Mouse (Mus musculus): ENCODE results near the gene Keap1. TPM values are rescaled to one million over a fixed set of nuclear protein-coding genes. Genes with fewer than 3 reads are reported as not detected.
"Not testable (repeated sequence)": the region's sequence is repeated elsewhere in the genome, so short reads cannot be mapped to it uniquely, and the experiment has no call there.

Keap1 gene
- 28.8 TPM in 2 replicates for total RNA-seq (2014; fragmentation: Nextera tagmentation)
- total RNA-seq (2017): 31.9 and 33.5 TPM in 2 replicates

DNA sequence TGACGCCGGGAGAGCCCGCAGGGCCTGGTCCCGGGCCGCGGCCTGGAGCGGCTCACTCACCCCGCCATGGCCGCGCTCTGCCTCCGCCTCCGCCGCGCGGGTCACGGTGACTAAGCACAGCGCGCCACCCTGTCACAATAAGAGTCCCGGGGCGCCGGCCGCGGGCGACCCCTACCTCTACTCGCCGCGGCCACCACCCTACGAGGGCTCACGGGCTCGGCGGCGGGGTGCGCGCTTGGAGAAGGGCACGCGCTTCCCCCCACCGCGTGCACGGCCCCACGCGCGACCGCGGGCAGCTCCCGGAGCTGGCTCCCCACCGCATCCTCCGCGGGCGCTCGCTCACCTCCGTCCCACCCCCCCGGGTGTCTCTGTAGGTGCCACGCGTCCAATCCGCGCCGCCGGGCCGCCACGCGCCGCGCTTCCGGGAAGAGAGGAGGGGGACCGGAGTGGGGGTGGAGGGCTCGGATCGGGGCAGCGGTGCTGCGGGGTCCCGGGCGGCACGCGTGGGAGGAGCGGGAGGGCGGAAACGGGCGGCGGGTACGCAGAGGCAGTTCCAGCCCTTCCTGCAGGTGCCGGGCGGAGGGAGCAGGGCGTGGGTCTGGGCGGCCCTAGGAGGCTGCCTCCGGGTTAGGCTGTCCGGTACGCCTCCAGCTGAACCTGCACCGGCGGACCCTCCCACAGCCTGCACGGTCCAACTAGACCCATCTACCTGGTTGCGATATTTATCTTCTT lies at the start of gene Keap1:
Gene Keap1 (minus strand): TSS at position 629 of the 732 bp plus-strand sequence.
- peak; percentile 59 for ATAC-seq (replicated peaks; ENCODE audit: poor library complexity, severe bottlenecking)

DNA sequence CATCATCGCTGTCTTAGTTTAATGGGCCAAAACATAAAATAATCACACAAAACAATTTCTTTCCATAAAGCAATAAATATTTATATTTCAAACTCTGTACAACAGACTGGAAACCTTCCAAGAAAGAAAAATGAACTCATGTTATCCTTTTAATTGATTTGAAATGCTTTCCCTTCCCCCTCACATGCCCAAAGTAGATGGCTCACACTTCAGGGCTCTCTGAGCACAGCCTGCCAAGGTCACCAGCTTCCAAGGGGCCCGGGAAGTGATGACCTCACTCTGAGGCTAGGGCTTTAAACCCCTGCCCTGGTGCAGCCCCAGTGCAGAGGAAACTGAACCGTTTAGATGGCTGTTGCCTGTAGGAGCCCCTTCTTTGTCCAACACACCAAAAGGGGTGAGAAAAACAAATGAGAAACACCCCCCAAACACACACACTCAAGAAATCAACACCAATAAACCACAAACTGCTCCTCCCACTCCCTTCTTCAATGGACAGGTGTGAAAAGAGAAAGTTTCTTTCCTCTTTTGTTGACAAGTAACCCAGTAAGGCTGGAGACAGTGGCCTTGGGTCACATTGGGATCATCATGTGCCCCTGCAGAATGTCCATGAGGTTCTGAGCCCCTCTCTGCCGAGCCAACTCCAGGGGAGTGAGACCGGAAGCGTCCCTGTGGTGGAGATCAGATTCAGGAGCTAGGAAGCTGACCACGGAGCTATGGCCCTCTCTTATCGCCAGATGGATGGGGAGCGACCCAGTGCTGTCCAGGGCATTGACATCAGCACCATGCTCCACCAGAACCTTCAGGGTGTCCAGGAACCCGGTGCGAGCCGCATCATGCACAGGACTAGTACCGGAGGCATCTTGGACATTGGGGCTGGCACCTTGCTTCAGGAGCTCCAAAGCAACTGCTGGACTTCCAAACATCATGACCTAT lies 49.5 kb upstream of the Keap1 start:
- 0 out of 2 replicates have a peak, but pooled peaks have one; percentile 8 for ATAC-seq (replicated peaks; ENCODE audit: poor library complexity, severe bottlenecking)

DNA sequence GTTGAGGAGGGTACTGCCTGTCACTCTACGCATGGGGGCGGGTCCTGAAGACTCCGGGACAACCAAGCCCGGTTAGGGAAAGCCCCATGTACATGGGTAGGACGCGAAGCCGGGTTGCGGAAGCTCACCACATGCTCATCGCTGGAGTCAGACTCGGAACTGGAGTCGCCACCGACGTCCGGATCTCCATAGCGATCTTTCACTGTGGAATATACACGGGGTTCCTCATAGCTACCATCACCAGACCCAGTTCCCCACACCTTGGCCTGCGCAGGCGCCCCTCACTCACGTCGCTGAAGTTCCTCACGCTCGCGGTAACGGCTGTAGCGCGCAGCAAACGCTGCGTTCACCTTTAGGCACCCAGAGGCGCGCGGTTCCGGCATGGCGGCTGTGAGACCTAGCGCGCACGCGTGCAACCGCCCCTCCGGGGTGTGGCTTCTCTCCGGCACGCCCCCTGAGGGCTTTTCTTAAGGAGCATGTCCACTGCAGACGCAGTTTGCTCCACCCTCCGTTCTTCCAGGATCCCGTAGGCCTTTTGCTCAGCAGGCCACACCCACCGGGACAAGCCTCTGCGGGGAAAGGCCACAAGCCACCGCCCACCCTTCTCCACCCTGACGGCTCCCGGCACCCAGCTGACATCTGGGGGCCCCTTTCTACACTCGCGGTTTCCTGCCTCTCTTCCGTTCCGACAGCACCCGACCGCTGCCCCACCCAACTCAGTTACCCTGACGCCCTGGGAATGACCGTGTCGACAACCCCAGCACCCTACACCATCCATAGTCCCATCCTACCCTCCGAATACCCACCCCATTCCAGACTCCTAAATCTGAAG lies 48.6 kb upstream of the Keap1 start, which contains the start of gene Kri1:
Gene Kri1 (minus strand): TSS at position 399 of the 832 bp plus-strand sequence.
- peak; percentile 64 for ATAC-seq (replicated peaks; ENCODE audit: poor library complexity, severe bottlenecking)

DNA sequence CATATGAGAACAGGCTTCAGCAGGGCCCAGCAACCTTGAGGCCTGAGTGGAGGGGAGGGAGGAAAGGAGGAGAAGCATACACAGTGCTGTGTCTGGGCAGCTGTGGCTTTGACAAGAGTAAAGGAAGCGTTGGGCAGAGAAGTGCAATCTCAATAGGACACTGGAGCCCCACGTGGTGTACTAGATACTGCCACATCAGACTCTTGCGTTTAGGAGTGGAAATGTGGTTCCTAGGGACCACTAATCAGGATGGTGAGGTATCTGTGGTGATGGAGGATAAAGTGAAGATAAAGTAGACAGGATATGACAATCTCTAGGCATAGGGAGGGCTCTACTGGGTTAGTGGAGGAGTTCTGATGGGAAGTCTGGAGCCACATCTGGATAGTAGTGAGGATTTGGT lies 47.6 kb upstream of the Keap1 start:
- ATAC-seq (replicated peaks; ENCODE audit: poor library complexity, severe bottlenecking): peak; percentile 2; the same call in 1 of the 2 replicates

DNA sequence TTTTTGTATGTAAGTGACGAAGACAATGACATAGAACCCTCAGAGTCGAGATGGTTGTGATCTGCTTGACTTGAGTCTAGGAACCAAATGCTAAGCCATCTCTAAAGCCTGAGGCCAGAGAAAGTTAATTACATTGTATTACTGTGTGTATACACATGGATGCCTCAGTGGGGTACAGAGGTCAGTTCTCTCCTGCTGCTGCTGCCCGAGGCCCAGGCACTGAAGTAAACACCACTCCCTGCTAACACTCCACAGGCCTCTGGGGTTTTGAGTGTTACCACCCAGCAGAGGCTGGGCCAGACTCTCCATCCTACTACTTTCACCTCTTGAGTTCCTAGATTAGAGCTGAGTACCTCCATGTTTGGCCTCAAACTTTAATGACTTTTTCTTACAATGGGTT lies 44.8 kb upstream of the Keap1 start:
- no peak for ATAC-seq (replicated peaks; ENCODE audit: poor library complexity, severe bottlenecking)

DNA sequence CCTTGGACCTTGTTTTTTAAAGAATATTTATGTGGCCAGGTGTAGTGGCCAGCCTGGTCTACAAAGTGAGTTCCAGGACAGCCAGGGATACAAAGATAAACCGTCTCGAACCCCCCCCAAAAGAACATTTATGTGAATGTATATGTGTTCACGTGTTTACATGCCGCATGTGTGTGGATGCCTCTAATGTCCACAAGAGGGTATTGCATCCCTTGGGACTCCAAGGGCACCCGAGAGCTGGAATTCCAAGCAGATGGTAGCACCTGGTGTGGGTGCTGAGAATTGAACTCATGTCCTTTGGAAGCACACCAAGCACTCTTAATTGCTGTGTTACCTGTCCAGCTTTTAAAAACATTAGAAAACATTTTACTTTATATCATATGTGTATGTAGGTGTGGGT lies 44.4 kb upstream of the Keap1 start:
- ATAC-seq (replicated peaks; ENCODE audit: poor library complexity, severe bottlenecking): no peak

DNA sequence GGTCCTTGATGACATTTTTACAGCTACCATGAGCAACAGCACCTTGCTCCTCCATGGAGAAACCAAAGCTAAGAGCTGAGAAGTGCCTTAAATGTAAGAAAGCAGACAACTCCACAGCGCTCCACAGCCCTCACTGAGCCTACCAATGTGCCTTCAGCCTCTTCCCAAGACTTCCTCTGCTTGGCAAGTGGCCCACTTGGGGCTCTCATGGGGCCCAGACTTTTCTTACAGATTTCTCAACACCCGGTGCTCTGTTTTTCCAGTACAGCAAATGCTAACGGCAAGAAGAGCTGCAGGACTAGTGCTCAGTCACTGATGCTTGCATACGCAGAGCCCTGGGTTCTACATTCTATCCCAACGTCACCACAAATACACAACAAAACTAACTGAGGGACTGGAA lies 38.6 kb upstream of the Keap1 start:
- no peak for ATAC-seq (replicated peaks; ENCODE audit: poor library complexity, severe bottlenecking)

DNA sequence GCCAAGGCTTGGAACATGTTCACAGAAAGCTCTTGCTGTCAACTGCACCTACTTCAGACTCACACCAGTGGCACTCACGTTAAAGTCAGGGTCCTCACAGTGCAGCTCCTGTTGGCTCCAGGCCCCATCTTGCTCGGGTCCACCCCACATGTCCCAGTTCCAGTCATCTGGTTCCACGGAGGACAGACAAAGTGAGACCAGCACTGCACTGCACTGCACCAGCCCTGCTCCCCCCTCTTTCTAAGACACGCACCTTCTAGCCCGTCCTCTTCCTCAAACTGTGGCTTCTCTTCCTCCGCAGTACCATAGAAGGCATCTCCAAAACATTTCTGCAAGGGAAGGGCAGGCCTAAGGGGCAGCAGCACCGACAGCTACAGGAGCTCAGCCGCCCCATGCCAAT lies 37.1 kb upstream of the Keap1 start:
- ATAC-seq (replicated peaks; ENCODE audit: poor library complexity, severe bottlenecking): no peak

DNA sequence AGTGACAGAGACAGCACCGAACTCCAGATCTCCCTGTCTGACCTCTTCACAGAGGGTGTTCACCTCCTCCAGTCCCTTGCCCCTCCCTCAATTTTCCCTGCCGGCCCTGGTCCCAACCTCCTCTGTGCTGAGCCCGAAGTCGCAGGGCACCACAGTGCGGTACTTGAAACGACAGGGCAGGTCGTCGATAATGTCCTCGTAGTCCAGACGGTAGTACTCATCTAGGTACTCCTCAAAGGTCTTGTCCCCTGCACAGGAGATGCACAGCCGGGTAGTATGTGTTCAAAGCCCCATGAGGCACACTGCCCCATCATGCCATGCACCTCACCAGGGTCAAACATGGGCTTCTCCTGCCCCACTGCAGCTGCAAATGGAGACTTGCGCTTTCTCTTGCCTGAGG lies 36.6 kb upstream of the Keap1 start:
- ATAC-seq (replicated peaks; ENCODE audit: poor library complexity, severe bottlenecking): no peak

DNA sequence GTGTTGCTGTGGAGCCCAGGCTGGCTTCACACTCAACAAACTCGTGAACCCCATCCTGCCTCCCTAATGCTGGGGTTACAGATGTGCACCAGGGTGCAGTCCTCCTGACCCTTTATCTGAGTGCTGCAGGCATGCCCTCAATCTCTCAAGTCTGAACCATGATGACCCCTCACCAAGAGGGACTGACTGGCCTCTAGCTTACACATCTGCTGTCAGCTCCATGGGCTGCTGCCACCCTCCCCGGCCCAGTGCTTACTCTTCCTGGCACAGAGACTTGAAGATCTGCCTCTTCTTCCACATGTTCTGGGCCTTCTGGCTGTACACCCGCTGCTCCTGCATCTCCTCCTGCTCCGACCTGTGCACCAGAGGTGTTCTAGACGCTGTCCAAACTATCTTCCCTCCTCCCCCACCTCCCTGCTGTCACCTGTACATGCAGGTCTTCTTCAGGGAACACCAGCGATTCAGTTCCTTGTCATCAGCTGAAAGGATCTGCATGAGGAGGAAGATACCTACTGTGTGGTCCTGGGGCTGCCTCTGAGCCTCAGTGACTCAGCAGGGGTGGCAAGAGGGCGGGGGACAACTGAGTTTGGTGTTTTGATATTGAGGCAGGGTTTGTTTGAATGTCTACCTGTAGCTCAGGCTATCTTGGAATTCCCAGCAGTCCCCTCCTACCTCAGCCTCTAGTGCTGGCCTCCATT lies 36.0 kb upstream of the Keap1 start:
- no peak for ATAC-seq (replicated peaks; ENCODE audit: poor library complexity, severe bottlenecking)

DNA sequence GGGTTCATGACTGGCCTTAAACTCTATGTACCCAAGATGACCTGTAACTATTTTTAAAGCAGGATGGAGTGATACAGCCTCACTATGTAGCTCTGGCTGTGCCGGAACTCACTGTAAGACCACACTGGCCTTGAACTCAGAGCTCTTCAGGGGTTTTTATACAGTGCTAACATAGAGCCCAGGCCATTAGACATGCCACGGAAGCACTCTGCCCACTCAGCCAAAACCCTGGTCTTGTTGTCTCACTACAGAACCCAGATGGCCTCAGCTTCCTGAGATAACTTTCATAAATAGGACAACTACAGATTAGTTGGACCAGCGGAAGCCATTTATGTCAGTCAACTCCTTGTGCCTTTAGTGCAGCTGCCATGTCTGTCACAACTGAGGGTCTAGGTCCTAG lies 35.2 kb upstream of the Keap1 start:
- ATAC-seq (replicated peaks; ENCODE audit: poor library complexity, severe bottlenecking): no peak

DNA sequence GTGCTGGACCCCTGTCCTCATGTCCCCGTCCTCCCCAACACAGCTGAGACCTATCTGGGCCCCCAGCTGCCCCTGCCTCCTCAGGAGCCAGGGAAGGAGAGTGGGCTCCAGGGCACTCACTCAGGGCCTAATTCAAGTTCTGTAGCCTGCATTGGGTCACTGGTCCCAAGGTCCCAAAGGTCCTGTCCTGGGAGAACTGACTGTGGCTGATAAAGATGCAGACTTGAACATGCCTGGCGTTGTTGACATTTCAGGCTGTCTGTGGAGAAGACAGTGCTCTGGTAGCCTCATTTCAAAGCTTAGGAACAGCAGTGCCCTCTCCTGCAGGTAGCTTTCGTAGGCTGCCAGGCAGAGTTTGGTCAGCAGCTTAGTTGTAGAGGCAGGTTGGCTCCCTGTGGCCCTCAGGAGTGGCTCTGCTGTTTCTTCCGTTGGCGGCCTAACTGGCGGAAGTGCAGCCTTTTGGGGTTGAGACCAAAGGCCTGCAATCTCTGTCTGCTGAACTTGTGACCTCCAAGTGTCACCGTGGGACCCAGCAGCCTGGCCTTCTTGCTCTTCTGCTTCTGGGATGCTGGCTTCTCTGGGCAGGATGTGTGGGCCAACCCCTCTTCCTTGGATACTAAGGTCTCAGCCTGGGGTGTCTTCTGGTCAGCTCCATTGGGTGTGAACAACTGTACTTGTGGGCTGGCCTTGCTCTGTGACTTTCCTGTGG lies 34.5 kb upstream of the Keap1 start:
- no peak for ATAC-seq (replicated peaks; ENCODE audit: poor library complexity, severe bottlenecking)

DNA sequence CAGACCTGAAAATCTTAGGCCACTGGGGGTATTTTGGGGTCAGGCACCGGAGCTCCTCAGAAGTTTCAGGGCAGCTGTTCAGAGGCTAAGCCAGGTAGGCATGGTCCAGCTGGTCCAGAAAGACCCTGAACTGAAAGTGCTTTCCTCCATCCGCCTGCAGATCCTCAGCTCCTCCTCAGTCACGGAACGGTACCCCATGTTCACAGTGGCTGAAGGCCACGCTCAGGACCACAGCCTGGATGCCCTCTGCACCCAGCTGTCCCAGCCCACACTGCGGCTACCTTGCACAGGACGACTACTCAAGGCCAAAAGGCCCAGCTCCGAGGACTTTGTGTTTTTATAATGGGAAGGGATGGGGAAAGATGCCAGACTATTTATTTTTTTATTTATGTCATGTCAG lies 33.9 kb upstream of the Keap1 start:
- ATAC-seq (replicated peaks; ENCODE audit: poor library complexity, severe bottlenecking): no peak

DNA sequence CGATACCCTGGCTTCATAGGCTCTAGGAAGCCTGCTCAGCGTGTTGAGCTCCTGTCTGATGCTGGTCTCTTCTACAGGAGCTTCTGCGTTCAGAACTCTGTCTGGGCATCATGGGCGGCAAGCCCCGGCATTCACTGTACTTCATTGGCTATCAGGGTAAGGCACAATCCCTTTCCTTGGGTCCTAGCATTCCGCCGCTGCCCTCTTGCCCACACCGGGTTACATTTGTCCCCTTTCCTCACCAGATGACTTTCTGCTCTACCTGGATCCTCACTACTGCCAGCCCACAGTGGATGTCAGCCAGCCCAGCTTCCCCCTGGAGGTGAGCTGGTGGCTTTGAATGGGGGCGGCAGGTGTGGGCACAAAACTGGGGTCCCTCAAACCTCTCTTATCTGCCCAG lies 33.2 kb upstream of the Keap1 start:
- no peak for ATAC-seq (replicated peaks; ENCODE audit: poor library complexity, severe bottlenecking)

DNA sequence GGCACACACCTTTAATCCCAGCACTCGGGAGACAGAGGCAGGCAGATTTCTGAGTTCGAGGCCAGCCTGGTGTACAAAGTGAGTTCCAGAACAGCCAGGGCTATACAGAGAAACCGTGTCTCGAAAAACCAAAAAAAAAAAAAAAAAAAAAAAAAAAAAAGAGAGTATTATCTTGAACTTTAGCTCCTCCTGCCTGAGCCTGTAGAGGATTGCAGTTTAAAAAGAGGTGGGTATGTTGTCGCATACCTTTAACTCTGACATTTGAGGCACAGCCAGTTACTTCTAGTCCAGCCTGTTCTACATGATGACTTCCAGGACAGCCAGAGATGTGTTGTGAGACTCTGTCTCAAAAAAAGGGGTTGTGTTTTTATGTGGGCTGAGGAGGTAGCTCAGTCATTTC lies 30.4 kb upstream of the Keap1 start:
- not testable (repeated sequence) for ATAC-seq (replicated peaks; ENCODE audit: poor library complexity, severe bottlenecking)

DNA sequence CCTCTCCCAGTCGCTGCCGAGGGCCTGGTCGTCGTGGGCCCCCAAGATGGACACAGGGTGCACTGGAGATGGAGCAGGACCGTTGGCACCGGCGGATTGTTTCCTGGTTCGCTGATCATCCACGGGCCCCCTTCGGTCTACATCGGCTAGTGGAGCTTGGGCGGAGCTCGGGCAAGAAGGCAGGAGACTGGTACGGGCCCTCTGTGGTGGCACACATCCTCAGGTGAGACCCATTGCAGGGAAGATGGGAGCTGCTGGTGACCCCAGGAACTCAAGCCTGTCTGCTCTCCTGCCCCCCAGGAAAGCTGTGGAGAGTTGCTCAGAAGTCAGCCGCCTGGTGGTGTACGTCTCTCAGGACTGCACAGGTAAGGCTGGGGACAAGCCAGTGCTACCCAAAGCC lies 29.1 kb upstream of the Keap1 start:
- ATAC-seq (replicated peaks; ENCODE audit: poor library complexity, severe bottlenecking): no peak

DNA sequence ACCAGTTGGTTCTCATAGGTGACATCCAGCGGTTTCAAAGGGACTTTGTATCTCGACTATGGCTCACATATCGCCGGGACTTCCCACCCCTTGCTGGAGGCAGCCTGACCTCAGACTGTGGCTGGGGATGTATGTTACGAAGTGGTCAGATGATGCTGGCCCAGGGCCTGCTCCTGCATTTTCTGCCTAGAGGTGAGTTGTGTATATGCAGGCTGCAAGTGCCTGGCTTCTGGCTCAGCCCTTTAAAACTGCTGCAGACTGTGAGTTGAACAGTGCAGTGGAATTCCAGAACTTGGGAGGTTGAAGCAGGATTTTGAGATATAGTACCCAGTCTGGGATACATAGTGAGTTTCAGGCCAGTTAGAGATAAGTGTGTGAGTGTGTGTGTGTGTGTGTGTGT lies 27.7 kb upstream of the Keap1 start:
- ATAC-seq (replicated peaks; ENCODE audit: poor library complexity, severe bottlenecking): no peak

DNA sequence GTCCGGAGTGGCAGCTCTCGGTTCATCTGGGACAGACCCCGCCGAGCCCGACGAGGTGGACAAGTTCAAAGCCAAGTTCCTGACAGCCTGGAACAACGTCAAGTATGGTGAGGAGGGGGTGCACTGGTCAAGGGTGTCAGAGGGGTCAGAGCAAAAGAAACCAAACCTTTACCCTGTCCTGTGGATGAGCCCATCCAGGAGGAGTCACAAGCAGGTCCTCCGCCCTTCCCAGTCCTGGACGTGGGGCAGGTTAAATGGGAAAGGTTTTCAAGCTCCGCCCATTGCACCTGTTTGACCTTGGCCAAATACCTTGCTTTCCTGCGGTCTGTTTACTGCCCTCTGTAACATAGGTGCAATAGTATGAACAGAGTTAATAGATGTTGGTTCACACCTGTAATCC lies 26.4 kb upstream of the Keap1 start:
- no peak for ATAC-seq (replicated peaks; ENCODE audit: poor library complexity, severe bottlenecking)

DNA sequence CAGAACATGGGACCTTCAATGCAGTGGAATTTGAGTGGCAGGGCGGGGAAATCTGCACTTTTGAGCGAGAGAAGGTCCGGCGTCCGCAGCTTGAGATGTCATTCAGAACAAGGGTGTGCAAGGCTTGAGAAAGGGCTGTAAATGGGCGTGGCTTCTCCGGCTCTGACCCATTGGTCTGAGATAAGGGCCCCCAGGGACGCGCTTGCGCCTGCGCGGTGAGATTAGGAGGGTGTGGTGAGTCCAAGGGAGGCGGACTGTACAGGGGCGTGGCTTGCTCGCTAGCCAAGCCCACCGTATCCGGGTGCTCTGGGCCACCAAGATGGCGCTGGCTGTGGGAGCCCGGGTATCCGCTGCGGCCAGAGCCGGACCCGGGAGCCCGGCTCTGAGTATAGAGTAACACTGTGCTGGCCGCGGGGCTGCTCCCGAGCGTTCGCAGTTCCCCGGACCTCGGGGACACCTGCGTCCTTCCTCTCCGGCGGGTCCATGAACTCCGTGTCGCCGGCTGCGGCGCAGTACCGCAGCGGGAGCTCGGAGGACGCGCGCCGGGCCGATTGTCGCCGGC lies 25.9 kb upstream of the Keap1 start, which contains the start of gene Atg4d:
Gene Atg4d (plus strand): TSS at position 294 of the 562 bp plus-strand sequence.
- ATAC-seq (replicated peaks; ENCODE audit: poor library complexity, severe bottlenecking): peak; percentile 95

Measured in granulocyte monocyte progenitor cell, adult 5-6 weeks (primary cell).